Mouse (Mus musculus): ENCODE results near the gene Dhodh.

DNA sequence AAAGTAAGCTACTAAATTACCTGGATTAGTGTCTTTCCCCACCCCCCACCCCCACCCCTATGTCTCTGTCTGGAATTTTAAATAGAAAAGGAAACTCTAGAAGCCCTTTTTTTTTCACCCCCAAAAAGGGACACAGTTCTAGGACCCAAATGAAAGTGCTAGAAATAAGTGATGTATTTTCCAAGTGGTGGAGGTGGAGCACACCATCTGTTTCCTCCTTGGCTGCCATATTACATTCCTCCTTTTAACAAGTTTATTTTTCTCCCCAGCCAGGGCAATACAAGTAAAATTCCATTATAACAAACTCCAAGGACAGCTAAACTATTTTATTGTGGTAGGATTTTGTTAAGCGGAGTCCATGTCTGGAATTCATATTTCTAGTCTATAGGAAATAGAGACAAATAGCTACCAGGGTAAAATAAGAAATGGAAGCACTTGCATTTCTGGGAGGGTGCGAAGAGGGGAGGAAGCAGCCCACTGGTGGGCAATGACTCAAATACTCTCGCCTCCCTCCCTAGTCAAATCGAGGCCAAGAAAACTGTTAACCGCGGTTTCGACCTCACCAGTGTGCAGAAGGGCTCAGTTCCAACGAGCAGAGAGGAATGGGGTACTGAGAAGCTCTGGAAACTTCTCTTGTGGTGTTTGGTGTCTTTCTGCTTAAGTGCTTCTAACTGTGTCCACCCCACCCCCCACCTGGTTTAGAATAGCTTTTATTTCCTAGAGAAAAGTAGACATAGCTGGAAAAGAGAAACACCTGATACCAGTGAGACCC is 65.5 kb downstream of the Dhodh start:
- TF ChIP-seq CTCF (IDR thresholded peaks at IDR 0.05; ENCODE audit: extremely low read depth, insufficient read length, insufficient replicate concordance, low read depth, low read length) (no peak), POLR2A (IDR thresholded peaks at IDR 0.05; ENCODE audit: low read depth, low read length) (no peak)

Measured in small intestine, adult 2 months (tissue).